Mouse (Mus musculus): Measurements from ENCODE around the gene Catspere2. TPM values are rescaled to one million over a fixed set of nuclear protein-coding genes. Genes with fewer than 3 reads are reported as not detected.

Catspere2 gene
- total RNA-seq, 2 experiments from 2014 or later, result 0.15 TPM; not detected in 1

- DNase-seq, result peak; percentile 45 to 66
These were observed 236.2 kb downstream of the Catspere2 start for GRCm38 (mm10) chr1:178219166-178220077.

Other genes with a start within 250 kb of the Catspere2 start
- 1 to 10 TPM; 6.2 to 8.7 TPM for gene Adss, start 186.9 kb upstream of the Catspere2 start, total RNA-seq (2021)
- 10 to 100 TPM; 15.4 to 15.9 TPM for gene Desi2, start 204.0 kb downstream of the Catspere2 start, total RNA-seq (2021)

All from heart, adult 18-20 months (tissue).